Mouse (Mus musculus) embryonic facial prominence, embryonic 13.5 days (tissue): ENCODE measurements around the gene Sult2a6. TPM values are rescaled to one million over a fixed set of nuclear protein-coding genes. Genes with fewer than 3 reads are reported as not detected.

Experiments
- ATAC-seq: fragments of 200-750 bp; cut with Nextera tagmentation; 2 replicates; pipeline ENCODE4 v1.8.0; 2017; ENCODE audit warnings: low read depth; ENCODE audit not compliant: insufficient number of reproducible peaks, insufficient read depth, low FRiP score, low TSS enrichment
- H3K27ac ChIP-seq: fragments of 300-500 bp; sonication (generic); 2 replicates; pipeline ENCODE4 v1.5.1; 2015; ENCODE audit warnings: moderate library complexity, mild to moderate bottlenecking, inconsistent platforms
- H3K27me3 ChIP-seq: fragments of 300-500 bp; sonication (generic); 2 replicates; pipeline ENCODE4 v1.6.1; 2015; ENCODE audit warnings: mild to moderate bottlenecking, inconsistent platforms
- H3K36me3 ChIP-seq: fragments of 300-500 bp; sonication (generic); 2 replicates; pipeline ENCODE4 v1.6.1; 2015; ENCODE audit warnings: mild to moderate bottlenecking, inconsistent platforms
- H3K4me1 ChIP-seq: fragments of 300-500 bp; sonication (generic); 2 replicates; pipeline ENCODE4 v1.6.1; 2015; ENCODE audit warnings: inconsistent platforms
- H3K4me2 ChIP-seq: fragments of 300-500 bp; sonication (generic); 2 replicates; pipeline ENCODE4 v1.6.1; 2015; ENCODE audit warnings: moderate library complexity, mild to moderate bottlenecking, inconsistent platforms
- H3K4me3 ChIP-seq: fragments of 300-500 bp; sonication (generic); 2 replicates; pipeline ENCODE4 v1.5.1; 2015; ENCODE audit warnings: mild to moderate bottlenecking, inconsistent platforms
- H3K9ac ChIP-seq: fragments of 300-500 bp; sonication (generic); 2 replicates; pipeline ENCODE4 v1.6.1; 2015; ENCODE audit warnings: mild to moderate bottlenecking, inconsistent platforms
- H3K9me3 ChIP-seq: fragments of 300-500 bp; sonication (generic); 2 replicates; pipeline ENCODE4 v1.6.1; 2016; ENCODE audit warnings: inconsistent platforms
- WGBS: fragments of 180-500 bp; shearing (Covaris S2); methylation state at CpG from one replicate; pipeline ENCODE4 v1.1.7; 2015; ENCODE audit warnings: mixed read lengths; 5-methylcytosine and 5-hydroxymethylcytosine counted together
- polyA plus RNA-seq: library from polyadenylated mRNA; unstranded; fragments of >200 nt; fragmentation: Nextera tagmentation; extraction: Ambion mirVana; gene quantifications from 2 replicates; pipeline ENCODE4 v1.2.1, GENCODE M21; 2015

Gene Sult2a6
- not detected in 2 replicates for polyA plus RNA-seq

DNA sequence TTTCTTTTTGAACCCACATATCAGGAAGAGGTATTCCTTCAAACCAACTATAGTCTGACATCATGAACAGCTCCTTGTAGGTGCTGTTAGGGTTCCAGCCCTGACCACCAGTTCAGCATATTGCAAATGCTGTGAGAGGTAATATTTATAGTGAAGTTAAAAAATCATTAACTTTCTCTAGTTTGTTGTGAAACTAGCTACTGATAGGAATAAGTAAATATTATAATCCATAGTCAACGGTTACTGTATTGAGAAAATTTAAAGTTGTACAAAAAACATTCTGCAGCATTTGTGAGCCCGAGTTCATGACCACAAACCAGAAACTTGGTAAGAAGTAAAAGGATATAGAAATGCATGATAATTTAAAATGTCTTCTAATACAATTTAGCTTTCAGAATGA lies at the start of gene Sult2a6:
Sult2a6 (minus strand) TSS at position 101 of the 400 bp plus-strand sequence.
- peaks cover 2% of the 10 kb centered on the region; the same call in 1 of the 2 replicates for H3K9me3 ChIP-seq
- 74% methylated on average over 2 of the region's 2 CpGs for WGBS
- no peak within 1 kb of the TSS for H3K4me2 ChIP-seq
- H3K9ac ChIP-seq: no peak within 1 kb of the TSS
- ATAC-seq: no peak
- H3K27ac ChIP-seq: no peak within 1 kb of the TSS
- no peaks in the 10 kb centered on the region for H3K4me1 ChIP-seq
- no peaks in the 10 kb centered on the region for H3K27me3 ChIP-seq
- H3K4me3 ChIP-seq: no peak within 1 kb of the TSS
- no peaks in the 10 kb centered on the region for H3K36me3 ChIP-seq

DNA sequence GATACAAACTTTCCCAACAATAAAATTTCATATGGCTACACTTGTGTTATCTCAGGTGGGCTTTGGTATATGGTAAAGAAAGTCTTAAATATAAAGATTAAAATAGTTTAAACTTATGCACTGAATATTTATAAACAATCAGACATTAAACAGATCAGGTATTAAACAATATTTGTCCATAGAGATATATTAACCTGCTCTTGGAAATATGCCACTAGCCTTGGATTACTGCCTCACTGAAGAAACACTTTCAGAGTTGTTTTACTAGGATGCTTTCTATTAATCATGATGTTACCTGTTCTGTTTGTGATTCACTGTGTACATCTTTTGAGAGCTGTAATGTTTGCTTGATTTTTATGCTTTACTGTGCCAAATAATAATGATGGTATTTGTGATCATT lies 39.4 kb downstream of the Sult2a6 start:
- Histone ChIP-seq H3K4me1 (no peaks in the 10 kb centered on the region), H3K4me2 (no peak overlapping the region), H3K27ac (no peak overlapping the region), H3K4me3 (no peak overlapping the region), H3K9ac (no peak overlapping the region), H3K36me3 (no peaks in the 10 kb centered on the region), H3K27me3 (no peaks in the 10 kb centered on the region), H3K9me3 (peaks cover 12% of the 10 kb centered on the region; the same call in 1 of the 2 replicates)
- ATAC-seq: no peak

DNA sequence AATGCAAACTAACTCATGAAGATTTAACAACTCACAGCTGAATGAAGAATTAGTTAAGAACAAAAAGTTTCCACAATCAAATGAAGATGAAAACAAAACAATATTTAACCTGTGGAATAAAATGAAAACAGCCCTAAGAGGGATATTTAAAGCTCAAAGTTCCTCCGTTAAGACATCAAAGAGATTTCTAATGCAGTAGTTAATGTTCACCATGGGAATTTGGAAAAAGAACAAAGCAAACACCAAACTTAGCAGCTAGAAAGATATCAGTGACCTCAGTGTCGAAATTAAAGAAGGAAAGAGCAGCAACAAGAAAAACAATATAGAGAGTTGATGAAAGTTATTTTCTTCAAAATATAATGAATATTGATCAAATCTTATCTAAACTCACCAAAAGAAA lies 51.3 kb downstream of the Sult2a6 start:
- Histone ChIP-seq H3K36me3 (no peaks in the 10 kb centered on the region), H3K9ac (no peak overlapping the region), H3K9me3 (0 out of 2 replicates have a peak, but pooled peaks cover 5% of the 10 kb centered on the region), H3K27ac (no peak overlapping the region), H3K4me1 (no peaks in the 10 kb centered on the region), H3K27me3 (no peaks in the 10 kb centered on the region), H3K4me3 (no peak overlapping the region), H3K4me2 (no peak overlapping the region)
- no peak for ATAC-seq
- WGBS: 67% methylated on average over 2 of the region's 2 CpGs

GRCm38 (mm10) chr7:14202487-14202886 lies 52.2 kb downstream of the Sult2a6 start:
- ATAC-seq: no peak
- Histone ChIP-seq H3K4me2 (no peak overlapping the region), H3K36me3 (no peaks in the 10 kb centered on the region)

More at GRCm38 (mm10) chr7:14202487-14202886, 52.2 kb downstream of the Sult2a6 start:
- H3K27me3 ChIP-seq: no peaks in the 10 kb centered on the region
- H3K4me3 ChIP-seq: no peak overlapping the region
- H3K9ac ChIP-seq: no peak overlapping the region
- no peak overlapping the region for H3K27ac ChIP-seq
- no peaks in the 10 kb centered on the region for H3K4me1 ChIP-seq
- 0 out of 2 replicates have a peak, but pooled peaks cover 5% of the 10 kb centered on the region for H3K9me3 ChIP-seq

Other genes starting within 250 kb of the Sult2a6 start
- not detected in 2 replicates for gene Sult2a3, start 131.8 kb downstream of the Sult2a6 start, polyA plus RNA-seq
- gene Obox8, start 78.7 kb upstream of the Sult2a6 start, polyA plus RNA-seq: not detected in 2 replicates
- gene Sult2a8, start 191.9 kb upstream of the Sult2a6 start, polyA plus RNA-seq: not detected in 2 replicates
- gene Sult2a7, start 239.4 kb upstream of the Sult2a6 start, polyA plus RNA-seq: not detected in 2 replicates